Mouse (Mus musculus) erythroblast, embryonic 14.5 days (primary cell): Measurements from ENCODE around the gene Prlh.

Source experiments
- GATA1 ChIP-seq: IDR thresholded peaks from 2 replicates; pipeline ENCODE4 v1.6.1; 2012; ENCODE audit warnings: low read length, inconsistent platforms, mixed read lengths
- TAL1 ChIP-seq: IDR thresholded peaks from 3 replicates; pipeline ENCODE4 v1.6.1; 2012; ENCODE audit warnings: low read length, inconsistent platforms, mixed read lengths

- no peak for TF ChIP-seq GATA1
- no peak for TF ChIP-seq TAL1
Measured at GRCm38 (mm10) chr1:90903971-90904458, 48.9 kb upstream of the Prlh start.
